Mouse (Mus musculus): ENCODE measurements around the gene Sez6l.
A peak's percentile ranks its signal among the peaks of the same experiment; 100 is the strongest.

Sez6l gene

GRCm38 (mm10) chr5:112498921-112499917 is 77.8 kb downstream of the Sez6l start:
- DNase-seq (ENCODE audit: low spot score in 2 of 2) = no peak

- no peak for DNase-seq (ENCODE audit: low spot score in 2 of 2)
Measured at GRCm38 (mm10) chr5:112496753-112497369, 80.1 kb downstream of the Sez6l start.

- DNase-seq (ENCODE audit: low spot score in 2 of 2) = peak; percentile 36 to 72
Measured at GRCm38 (mm10) chr5:112493492-112493891, 83.5 kb downstream of the Sez6l start.

GRCm38 (mm10) chr5:112491489-112491888 is 85.5 kb downstream of the Sez6l start:
- no peak for DNase-seq (ENCODE audit: low spot score in 2 of 2)

- no peak for DNase-seq (ENCODE audit: low spot score in 2 of 2)
Measured at GRCm38 (mm10) chr5:112488101-112488776, 88.7 kb downstream of the Sez6l start.

- DNase-seq (ENCODE audit: low spot score in 2 of 2) = no peak
Measured at GRCm38 (mm10) chr5:112487504-112487903, 89.5 kb downstream of the Sez6l start.

GRCm38 (mm10) chr5:112486415-112486814 is 90.6 kb downstream of the Sez6l start:
- no peak for DNase-seq (ENCODE audit: low spot score in 2 of 2)

GRCm38 (mm10) chr5:112484924-112485715 is 91.9 kb downstream of the Sez6l start:
- DNase-seq (ENCODE audit: low spot score in 2 of 2) = no peak

- DNase-seq (ENCODE audit: low spot score in 2 of 2) = no peak
Measured at GRCm38 (mm10) chr5:112483030-112483429, 94.0 kb downstream of the Sez6l start.

GRCm38 (mm10) chr5:112482551-112482950 is 94.4 kb downstream of the Sez6l start:
- DNase-seq (ENCODE audit: low spot score in 2 of 2) = no peak

- DNase-seq (ENCODE audit: low spot score in 2 of 2) = no peak
Measured at GRCm38 (mm10) chr5:112481946-112482410, 95.0 kb downstream of the Sez6l start.

GRCm38 (mm10) chr5:112473453-112473852 is 103.5 kb downstream of the Sez6l start:
- no peak for DNase-seq (ENCODE audit: low spot score in 2 of 2)

- DNase-seq (ENCODE audit: low spot score in 2 of 2) = no peak
Measured at GRCm38 (mm10) chr5:112470144-112470543, 106.8 kb downstream of the Sez6l start.

GRCm38 (mm10) chr5:112468986-112469581 is 107.9 kb downstream of the Sez6l start:
- no peak for DNase-seq (ENCODE audit: low spot score in 2 of 2)

- no peak for DNase-seq (ENCODE audit: low spot score in 2 of 2)
Measured at GRCm38 (mm10) chr5:112466331-112466730, 110.7 kb downstream of the Sez6l start.

- DNase-seq (ENCODE audit: low spot score in 2 of 2) = no peak
Measured at GRCm38 (mm10) chr5:112459903-112460302, 117.1 kb downstream of the Sez6l start.

GRCm38 (mm10) chr5:112454966-112455555 is 121.9 kb downstream of the Sez6l start:
- DNase-seq (ENCODE audit: low spot score in 2 of 2) = no peak

- no peak for DNase-seq (ENCODE audit: low spot score in 2 of 2)
Measured at GRCm38 (mm10) chr5:112453088-112453487, 123.9 kb downstream of the Sez6l start.

- no peak for DNase-seq (ENCODE audit: low spot score in 2 of 2)
Measured at GRCm38 (mm10) chr5:112448747-112449440, 128.1 kb downstream of the Sez6l start, which contains the start of gene Gm6588. TSS of gene Gm6588 (plus strand) at chr5:112449426.

- no peak for DNase-seq (ENCODE audit: low spot score in 2 of 2)
Measured at GRCm38 (mm10) chr5:112438535-112438934, 138.4 kb downstream of the Sez6l start.

All from right cerebral cortex, postnatal 36 days (tissue).